Mouse (Mus musculus): ENCODE measurements around the gene H2-K1. TPM values are rescaled to one million over a fixed set of nuclear protein-coding genes. Genes with fewer than 3 reads are reported as not detected.

Gene H2-K1
- polyA plus RNA-seq, 1 experiment from 2014 or later = 35.7 TPM

DNA sequence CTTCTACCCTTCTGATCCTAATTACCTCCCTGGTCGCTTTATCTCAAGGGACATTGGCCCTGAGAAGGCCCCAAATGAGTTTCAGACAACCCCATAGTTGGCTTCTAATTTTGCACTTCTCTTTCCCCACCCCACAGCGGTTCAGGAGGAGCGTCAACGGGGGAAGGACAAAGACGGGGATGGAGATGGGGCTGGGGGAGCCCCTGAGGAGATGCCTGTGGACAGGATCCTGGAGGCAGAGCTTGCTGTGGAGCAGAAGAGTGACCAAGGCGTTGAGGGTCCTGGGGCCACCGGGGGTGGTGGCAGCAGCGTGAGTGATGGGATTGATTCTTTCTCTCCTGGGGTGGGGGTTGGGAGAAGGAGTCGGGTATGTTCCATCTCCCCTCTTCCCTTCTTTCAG, 35.4 kb upstream of the H2-K1 start:
- Histone ChIP-seq H3K27me3 (ENCODE audit: control insufficient read depth, insufficient read depth, low read length) (no peaks in the 10 kb centered on the region), H3K9ac (ENCODE audit: low read length) (no peak overlapping the region), H3K4me2 (ENCODE audit: low read depth, low read length, severe bottlenecking) (no peak overlapping the region), H3K27ac (ENCODE audit: low read depth, low read length) (no peak overlapping the region), H3K9me3 (ENCODE audit: control insufficient read depth, low read length) (no peaks in the 10 kb centered on the region), H3K4me1 (replicated peaks; ENCODE audit: control insufficient read depth, insufficient read depth, low read length) (peaks cover 25% of the 10 kb centered on the region), H3K36me3 (ENCODE audit: control insufficient read depth, insufficient read depth, low read length) (peaks cover 14% of the 10 kb centered on the region; the same call in 1 of the 2 replicates), H3K4me3 (ENCODE audit: low read depth, low read length) (no peak overlapping the region)
- WGBS = 94% methylated on average over 9 of the region's 9 CpGs
- ATAC-seq (replicated peaks; ENCODE audit: low FRiP score) (no peak), DNase-seq (ENCODE audit: low spot score) (no peak)

GRCm38 (mm10) chr17:34034064-34034463, 33.9 kb upstream of the H2-K1 start:
- Histone ChIP-seq H3K27me3 (ENCODE audit: control insufficient read depth, insufficient read depth, low read length) (no peaks in the 10 kb centered on the region), H3K9me3 (ENCODE audit: control insufficient read depth, low read length) (no peaks in the 10 kb centered on the region), H3K27ac (ENCODE audit: low read depth, low read length) (no peak overlapping the region), H3K4me1 (replicated peaks; ENCODE audit: control insufficient read depth, insufficient read depth, low read length) (peaks cover 27% of the 10 kb centered on the region), H3K9ac (ENCODE audit: low read length) (no peak overlapping the region; the same call in 1 of the 2 replicates), H3K36me3 (ENCODE audit: control insufficient read depth, insufficient read depth, low read length) (peaks cover 18% of the 10 kb centered on the region), H3K4me2 (ENCODE audit: low read depth, low read length, severe bottlenecking) (no peak overlapping the region), H3K4me3 (ENCODE audit: low read depth, low read length) (no peak overlapping the region)
- ATAC-seq (replicated peaks; ENCODE audit: low FRiP score) (no peak), DNase-seq (ENCODE audit: low spot score) (peak; percentile 83)
- WGBS = 78% methylated on average over 10 of the region's 10 CpGs

DNA sequence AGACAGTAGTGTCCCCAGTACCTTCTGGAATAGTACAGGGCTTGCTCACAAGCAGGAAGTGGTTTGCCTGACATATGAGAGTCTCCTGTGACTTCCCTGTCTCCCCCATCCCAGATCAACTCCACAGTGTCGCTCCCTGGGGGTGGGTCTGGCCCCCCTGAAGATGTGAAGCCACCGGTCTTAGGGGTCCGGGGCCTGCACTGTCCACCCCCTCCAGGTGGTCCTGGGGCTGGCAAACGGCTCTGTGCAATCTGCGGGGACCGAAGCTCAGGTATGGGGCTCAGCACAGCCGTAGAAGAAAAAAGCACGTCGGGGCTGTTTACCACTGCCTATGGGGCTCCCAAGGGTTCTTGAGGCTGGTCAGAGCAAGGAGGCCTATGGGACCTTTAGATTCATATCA, 33.3 kb upstream of the H2-K1 start:
- H3K27me3 ChIP-seq (ENCODE audit: control insufficient read depth, insufficient read depth, low read length) = no peaks in the 10 kb centered on the region
- H3K9ac ChIP-seq (ENCODE audit: low read length) = no peak overlapping the region; the same call in none of the 2 replicates
- 85% methylated on average over 9 of the region's 9 CpGs for WGBS
- 0 out of 2 replicates have a peak overlapping the region, but pooled peaks have one; percentile 100 for H3K4me2 ChIP-seq (ENCODE audit: low read depth, low read length, severe bottlenecking)
- no peak overlapping the region for H3K4me3 ChIP-seq (ENCODE audit: low read depth, low read length)
- H3K36me3 ChIP-seq (ENCODE audit: control insufficient read depth, insufficient read depth, low read length) = peaks cover 23% of the 10 kb centered on the region
- H3K9me3 ChIP-seq (ENCODE audit: control insufficient read depth, low read length) = no peaks in the 10 kb centered on the region
- peaks cover 28% of the 10 kb centered on the region for H3K4me1 ChIP-seq (replicated peaks; ENCODE audit: control insufficient read depth, insufficient read depth, low read length)
- no peak for ATAC-seq (replicated peaks; ENCODE audit: low FRiP score)
- DNase-seq (ENCODE audit: low spot score) = peak; percentile 52
- H3K27ac ChIP-seq (ENCODE audit: low read depth, low read length) = no peak overlapping the region

- H3K9me3 ChIP-seq (ENCODE audit: control insufficient read depth, low read length) = no peaks in the 10 kb centered on the region
- peak overlapping the region; percentile 100 for H3K4me2 ChIP-seq (ENCODE audit: low read depth, low read length, severe bottlenecking)
- 65% methylated on average over 9 of the region's 9 CpGs for WGBS
- peaks cover 28% of the 10 kb centered on the region for H3K4me1 ChIP-seq (replicated peaks; ENCODE audit: control insufficient read depth, insufficient read depth, low read length)
- ATAC-seq (replicated peaks; ENCODE audit: low FRiP score) (no peak), DNase-seq (ENCODE audit: low spot score) (no peak)
- H3K27me3 ChIP-seq (ENCODE audit: control insufficient read depth, insufficient read depth, low read length) = no peaks in the 10 kb centered on the region
- H3K9ac ChIP-seq (ENCODE audit: low read length) = peak overlapping the region; percentile 94; the same call in 1 of the 2 replicates
- H3K27ac ChIP-seq (ENCODE audit: low read depth, low read length) = no peak overlapping the region
- H3K36me3 ChIP-seq (ENCODE audit: control insufficient read depth, insufficient read depth, low read length) = peaks cover 23% of the 10 kb centered on the region
- peak overlapping the region; percentile 72 for H3K4me3 ChIP-seq (ENCODE audit: low read depth, low read length)
Observed at GRCm38 (mm10) chr17:34032806-34033205, 32.7 kb upstream of the H2-K1 start.

DNA sequence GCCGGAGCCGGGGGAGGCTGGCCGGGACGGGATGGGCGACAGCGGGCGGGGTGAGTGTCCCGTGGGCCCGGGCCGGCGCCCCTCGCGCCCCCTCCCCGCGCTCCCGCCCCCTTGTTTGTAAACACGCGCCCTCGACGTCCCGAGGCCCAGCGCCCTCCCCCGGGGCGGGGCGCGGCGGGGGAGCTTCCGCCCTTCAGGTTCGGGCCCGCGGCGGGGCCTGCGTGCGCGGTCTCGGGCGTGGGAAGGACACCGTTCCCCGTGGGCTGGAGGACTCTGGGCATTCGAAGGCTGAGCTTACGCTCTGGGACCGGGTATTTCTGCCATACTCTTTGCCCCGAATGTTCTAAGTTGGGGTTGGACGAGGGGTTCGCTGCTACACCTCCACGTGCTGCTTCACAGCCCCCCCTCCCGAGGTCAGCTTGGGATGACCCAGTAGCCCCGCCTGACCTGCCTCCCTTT, 32.1 kb upstream of the H2-K1 start:
- 0% methylated on average over 43 of the region's 48 CpGs for WGBS
- peak overlapping the region; percentile 72 for H3K4me3 ChIP-seq (ENCODE audit: low read depth, low read length)
- peak overlapping the region; percentile 94 for H3K9ac ChIP-seq (ENCODE audit: low read length)
- peaks cover 20% of the 10 kb centered on the region for H3K36me3 ChIP-seq (ENCODE audit: control insufficient read depth, insufficient read depth, low read length)
- DNase-seq (ENCODE audit: low spot score) (no peak), ATAC-seq (replicated peaks; ENCODE audit: low FRiP score) (no peak)
- peak overlapping the region; percentile 100 for H3K4me2 ChIP-seq (ENCODE audit: low read depth, low read length, severe bottlenecking)
- no peaks in the 10 kb centered on the region for H3K9me3 ChIP-seq (ENCODE audit: control insufficient read depth, low read length)
- no peaks in the 10 kb centered on the region for H3K27me3 ChIP-seq (ENCODE audit: control insufficient read depth, insufficient read depth, low read length)
- peak overlapping the region; percentile 85 for H3K27ac ChIP-seq (ENCODE audit: low read depth, low read length)
- peaks cover 28% of the 10 kb centered on the region for H3K4me1 ChIP-seq (replicated peaks; ENCODE audit: control insufficient read depth, insufficient read depth, low read length)

- Histone ChIP-seq H3K27me3 (ENCODE audit: control insufficient read depth, insufficient read depth, low read length) (no peaks in the 10 kb centered on the region), H3K27ac (ENCODE audit: low read depth, low read length) (peak within 1 kb of the TSS; percentile 85), H3K9me3 (ENCODE audit: control insufficient read depth, low read length) (no peaks in the 10 kb centered on the region), H3K4me1 (replicated peaks; ENCODE audit: control insufficient read depth, insufficient read depth, low read length) (peaks cover 32% of the 10 kb centered on the region), H3K9ac (ENCODE audit: low read length) (peak within 1 kb of the TSS; percentile 94), H3K36me3 (ENCODE audit: control insufficient read depth, insufficient read depth, low read length) (peaks cover 20% of the 10 kb centered on the region), H3K4me2 (ENCODE audit: low read depth, low read length, severe bottlenecking) (peak within 1 kb of the TSS; percentile 100), H3K4me3 (ENCODE audit: low read depth, low read length) (peak within 1 kb of the TSS; percentile 72)
- peak; percentile 100 for DNase-seq (ENCODE audit: low spot score)
- WGBS = under 1% methylated on average over 73 of the region's 88 CpGs
- peak; percentile 76 for ATAC-seq (replicated peaks; ENCODE audit: low FRiP score)
Observed at GRCm38 (mm10) chr17:34031465-34032173, 31.5 kb upstream of the H2-K1 start, which contains the start of the genes Slc39a7 and Rxrb. Slc39a7 (minus strand) TSS chr17:34031682. Rxrb (plus strand) TSS chr17:34031812.

DNA sequence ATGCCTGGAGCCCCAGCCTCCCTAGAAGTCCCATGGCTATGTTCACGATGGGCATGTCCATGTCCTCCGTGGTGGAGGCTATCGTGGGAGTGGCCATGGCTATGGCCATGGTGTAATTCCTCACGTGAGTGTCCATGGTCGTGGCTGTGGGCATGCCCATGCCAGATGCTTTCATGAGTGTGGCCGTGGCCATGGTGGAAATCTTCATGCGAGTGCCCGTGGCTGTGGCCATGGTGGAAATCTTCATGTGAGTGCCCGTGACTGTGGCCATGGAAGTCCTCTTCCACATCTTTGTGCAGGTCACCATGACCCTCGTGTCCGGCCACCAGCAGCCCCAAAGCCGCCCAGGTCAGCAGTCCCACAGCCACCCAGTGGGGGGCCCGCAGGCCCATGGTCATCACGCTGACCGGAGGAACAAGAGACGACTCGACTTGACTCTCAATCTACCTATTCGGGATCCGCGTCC, 30.7 kb upstream of the H2-K1 start:
- peaks cover 38% of the 10 kb centered on the region for H3K4me1 ChIP-seq (replicated peaks; ENCODE audit: control insufficient read depth, insufficient read depth, low read length)
- peaks cover 14% of the 10 kb centered on the region for H3K36me3 ChIP-seq (ENCODE audit: control insufficient read depth, insufficient read depth, low read length)
- 7% methylated on average over 20 of the region's 20 CpGs for WGBS

GRCm38 (mm10) chr17:34029890-34030595, 29.9 kb upstream of the H2-K1 start:
- no peak for ATAC-seq (replicated peaks; ENCODE audit: low FRiP score)
- H3K27me3 ChIP-seq (ENCODE audit: control insufficient read depth, insufficient read depth, low read length) = no peaks in the 10 kb centered on the region
- peaks cover 38% of the 10 kb centered on the region for H3K4me1 ChIP-seq (replicated peaks; ENCODE audit: control insufficient read depth, insufficient read depth, low read length)
- H3K27ac ChIP-seq (ENCODE audit: low read depth, low read length) = no peak overlapping the region
- DNase-seq (ENCODE audit: low spot score) = peak; percentile 47
- H3K4me3 ChIP-seq (ENCODE audit: low read depth, low read length) = peak overlapping the region; percentile 72
- peak overlapping the region; percentile 100 for H3K4me2 ChIP-seq (ENCODE audit: low read depth, low read length, severe bottlenecking)
- WGBS = 80% methylated on average over 21 of the region's 21 CpGs
- H3K9me3 ChIP-seq (ENCODE audit: control insufficient read depth, low read length) = no peaks in the 10 kb centered on the region
- H3K36me3 ChIP-seq (ENCODE audit: control insufficient read depth, insufficient read depth, low read length) = peaks cover 10% of the 10 kb centered on the region
- H3K9ac ChIP-seq (ENCODE audit: low read length) = peak overlapping the region; percentile 94

More for the DNA sequence above, 30.7 kb upstream of the H2-K1 start:
- Histone ChIP-seq H3K9me3 (ENCODE audit: control insufficient read depth, low read length) (no peaks in the 10 kb centered on the region), H3K4me3 (ENCODE audit: low read depth, low read length) (peak overlapping the region; percentile 72), H3K9ac (ENCODE audit: low read length) (peak overlapping the region; percentile 94), H3K27ac (ENCODE audit: low read depth, low read length) (peak overlapping the region; percentile 85; the same call in 1 of the 2 replicates), H3K27me3 (ENCODE audit: control insufficient read depth, insufficient read depth, low read length) (no peaks in the 10 kb centered on the region), H3K4me2 (ENCODE audit: low read depth, low read length, severe bottlenecking) (peak overlapping the region; percentile 100)
- DNase-seq (ENCODE audit: low spot score) (peak; percentile 57), ATAC-seq (replicated peaks; ENCODE audit: low FRiP score) (no peak)
